Mouse (Mus musculus) thymus, adult 2 months (tissue): ENCODE measurements at regions not wholly inside any gene's neighbourhood (a gene's known extent, or its start where the extent isn't known, plus 50 kb on each side); places are given as distances from the start of the nearest gene placed in this dataset.
"Not testable (repeated sequence)": the region's sequence is repeated elsewhere in the genome, so short reads cannot be mapped to it uniquely, and the experiment has no call there.

ENCODE experiments used
- DNase-seq: peaks from one replicate; pipeline ENCODE4 v3.0.0; 2021
- H3K27ac ChIP-seq: fragments of 200-500 bp; 2 replicates; pipeline ENCODE4 v1.5.1; 2012; ENCODE audit warnings: low read length, control low read depth; ENCODE audit not compliant: control insufficient read depth, insufficient read depth
- H3K27me3 ChIP-seq: fragments of 200-500 bp; 2 replicates; pipeline ENCODE4 v1.6.1; 2012; ENCODE audit warnings: mild to moderate bottlenecking, low read length, moderate library complexity, mixed read lengths; ENCODE audit not compliant: control insufficient read depth, insufficient read depth
- H3K36me3 ChIP-seq: fragments of 200-500 bp; 2 replicates; pipeline ENCODE4 v1.6.1; 2012; ENCODE audit warnings: mild to moderate bottlenecking, low read length, moderate library complexity; ENCODE audit not compliant: control insufficient read depth, insufficient read depth
- H3K4me1 ChIP-seq: fragments of 200-500 bp; replicated peaks from 2 replicates; pipeline ENCODE4 v1.6.1; 2012; ENCODE audit warnings: low read length; ENCODE audit not compliant: control insufficient read depth, insufficient read depth
- H3K4me3 ChIP-seq: fragments of 200-500 bp; 2 replicates; pipeline ENCODE4 v1.5.1; 2012; ENCODE audit warnings: mild to moderate bottlenecking, low read length, control low read depth, moderate library complexity; ENCODE audit not compliant: control insufficient read depth, insufficient read depth
- CTCF ChIP-seq: fragments of 200-500 bp; IDR thresholded peaks from 2 replicates; pipeline ENCODE4 v1.5.1; 2012; ENCODE audit warnings: mild to moderate bottlenecking, control low read depth, low read length, moderate library complexity, borderline replicate concordance; ENCODE audit not compliant: control insufficient read depth, poor library complexity, insufficient read depth; ENCODE audit errors: extremely low read depth
- POLR2A ChIP-seq: fragments of 200-500 bp; IDR thresholded peaks from 2 replicates; pipeline ENCODE4 v1.6.1; 2012; ENCODE audit warnings: mild to moderate bottlenecking, low read length, control low read depth, moderate library complexity; ENCODE audit not compliant: control insufficient read depth, poor library complexity, insufficient read depth; ENCODE audit errors: extremely low read depth
- WGBS: fragments of 180-500 bp; shearing (Covaris S2); methylation state at CpG from one replicate; pipeline ENCODE4 v1.1.7; 2018; 5-methylcytosine and 5-hydroxymethylcytosine counted together

DNA sequence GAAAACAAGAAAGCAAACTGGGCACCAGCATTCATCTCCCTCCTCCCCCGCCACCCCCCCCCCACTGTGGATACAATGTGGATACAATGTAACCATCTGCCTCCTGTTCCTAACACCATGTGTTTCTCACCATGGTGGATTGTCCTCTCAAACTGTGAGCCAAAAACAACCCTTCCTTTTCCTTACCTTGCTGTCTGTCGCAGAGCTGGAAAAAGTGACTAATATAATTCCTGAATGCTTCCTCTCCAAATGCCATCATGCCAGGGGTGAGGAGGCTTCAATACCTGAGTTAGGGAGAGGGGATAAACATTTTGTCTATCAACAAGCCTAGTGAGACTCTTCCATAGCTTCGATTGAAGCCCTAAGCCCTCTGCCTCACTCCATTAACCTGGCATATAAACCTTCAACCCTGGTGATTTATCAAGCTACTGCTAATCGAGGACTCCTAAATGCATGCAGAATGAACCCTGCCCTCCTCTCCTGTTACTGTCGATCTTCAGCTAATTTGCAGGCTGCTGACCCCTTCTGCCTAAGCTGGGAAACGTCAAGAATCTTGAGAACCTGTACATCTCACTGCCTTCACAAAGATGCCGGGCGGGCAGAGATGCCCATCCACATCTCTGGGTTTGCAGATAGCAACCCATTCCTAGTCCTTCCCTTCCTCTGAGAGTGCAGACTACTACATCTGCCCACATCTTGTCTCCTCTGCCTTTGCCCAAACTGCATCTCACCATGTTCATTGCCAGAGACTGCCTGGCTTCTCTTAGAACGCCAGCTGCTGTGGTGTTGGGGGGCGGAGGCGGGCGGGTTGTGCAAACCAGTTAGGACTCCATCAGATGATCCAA is 184.3 kb upstream of the Rpl38 start:
- H3K27me3 ChIP-seq, result no peaks in the 10 kb centered on the region
- WGBS, result 74% methylated on average over 12 of the region's 12 CpGs
- TF ChIP-seq CTCF, result no peak
- TF ChIP-seq POLR2A, result no peak

DNA sequence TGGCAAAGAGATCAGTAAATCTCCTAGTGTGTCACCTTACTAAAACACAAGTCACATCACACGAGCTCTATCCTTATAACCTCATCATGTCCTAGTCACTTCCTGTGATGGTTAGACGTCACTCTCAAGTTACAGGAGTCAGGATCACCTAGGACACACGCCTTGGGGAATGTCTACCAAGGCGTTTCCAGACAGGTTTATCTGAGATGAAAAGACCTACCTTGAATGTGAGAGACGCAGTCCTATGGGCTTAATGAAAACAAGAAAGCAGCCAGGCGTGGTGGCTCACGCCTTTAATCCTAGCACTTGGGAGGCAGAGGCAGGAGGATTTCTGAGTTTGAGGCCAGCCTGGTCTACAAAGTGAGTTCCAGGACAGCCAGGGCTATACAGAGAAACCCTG is 185.0 kb upstream of the Rpl38 start:
- not testable (repeated sequence) for H3K4me1 ChIP-seq, H3K36me3 ChIP-seq, H3K27ac ChIP-seq, H3K27me3 ChIP-seq, H3K4me3 ChIP-seq, DNase-seq
- 90% methylated on average over 7 of the region's 7 CpGs for WGBS

More for the DNA sequence above, 184.3 kb upstream of the Rpl38 start:
- H3K36me3 ChIP-seq, result no peaks in the 10 kb centered on the region
- no peaks in the 10 kb centered on the region for H3K4me1 ChIP-seq
- H3K27ac ChIP-seq, result no peak overlapping the region
- DNase-seq, result no peak
- H3K4me3 ChIP-seq, result no peak overlapping the region

DNA sequence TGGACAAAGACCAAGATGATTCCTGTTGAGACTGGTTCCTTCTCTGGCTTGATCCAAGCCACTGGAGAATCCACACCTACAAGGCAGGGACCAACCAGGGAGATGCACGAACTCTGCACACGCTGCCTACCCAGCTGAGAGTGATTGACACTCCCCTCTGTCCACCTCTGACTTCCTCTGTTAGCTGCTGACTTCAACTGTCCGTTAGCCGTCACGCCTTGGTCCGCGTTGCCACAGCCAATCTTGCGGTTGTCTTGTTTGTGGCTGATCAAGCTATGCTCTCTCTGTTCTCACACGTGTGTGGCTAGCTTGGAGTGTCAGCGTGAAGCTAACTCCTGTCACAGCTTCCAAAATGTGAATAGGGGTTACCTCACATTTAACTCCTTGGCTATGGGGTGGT is 186.3 kb upstream of the Rpl38 start:
- no peaks in the 10 kb centered on the region for H3K36me3 ChIP-seq
- no peak for TF ChIP-seq POLR2A
- TF ChIP-seq CTCF, result no peak
- H3K27ac ChIP-seq, result no peak overlapping the region
- H3K4me3 ChIP-seq, result no peak overlapping the region
- H3K4me1 ChIP-seq, result no peaks in the 10 kb centered on the region
- no peaks in the 10 kb centered on the region for H3K27me3 ChIP-seq
- DNase-seq, result no peak
- WGBS, result 53% methylated on average over 10 of the region's 10 CpGs

DNA sequence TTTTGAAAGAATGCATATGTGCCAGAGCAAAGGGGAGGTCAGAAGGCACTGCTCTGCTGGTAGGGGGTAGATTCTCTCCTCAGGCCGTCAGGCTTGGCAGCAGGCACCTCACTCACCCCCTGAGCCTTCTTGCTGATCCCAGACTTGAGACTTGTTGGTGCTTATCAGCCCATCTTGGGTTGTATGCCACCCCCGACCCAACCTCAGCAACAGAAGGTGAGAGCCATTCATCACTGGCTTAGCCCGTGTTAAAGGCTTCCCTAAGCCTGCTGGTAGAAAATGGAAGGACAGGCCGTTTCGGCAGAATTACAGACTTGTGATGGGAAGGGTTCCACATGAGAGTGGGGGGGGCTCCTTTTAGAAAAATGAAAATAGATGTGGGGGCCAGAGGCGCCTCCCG is 187.3 kb upstream of the Rpl38 start:
- TF ChIP-seq POLR2A (no peak), CTCF (no peak)
- H3K36me3 ChIP-seq, result no peaks in the 10 kb centered on the region
- no peak for DNase-seq
- 82% methylated on average over 7 of the region's 7 CpGs for WGBS
- no peaks in the 10 kb centered on the region for H3K4me1 ChIP-seq
- no peaks in the 10 kb centered on the region for H3K27me3 ChIP-seq
- H3K27ac ChIP-seq, result no peak overlapping the region
- no peak overlapping the region for H3K4me3 ChIP-seq

DNA sequence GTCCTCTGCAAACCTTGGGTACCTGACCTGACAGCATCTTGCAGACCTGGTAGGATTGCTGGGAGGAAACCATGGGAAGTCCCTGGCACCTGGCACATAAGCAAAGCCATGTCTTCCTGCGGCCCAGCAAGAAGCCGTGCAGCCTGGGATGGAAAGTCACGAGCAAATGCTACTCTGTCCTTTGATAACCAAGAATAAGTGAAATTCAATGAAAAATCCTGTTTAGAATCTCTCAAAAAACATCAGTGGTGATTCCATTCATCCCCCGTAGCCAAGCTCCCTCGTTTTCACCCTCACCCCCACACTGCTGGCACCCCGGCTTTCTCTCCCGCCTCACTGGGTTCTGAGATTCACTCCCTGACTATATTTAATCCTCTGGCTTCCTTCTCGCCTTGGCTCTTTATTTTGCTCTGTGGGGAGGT is 188.2 kb upstream of the Rpl38 start:
- 91% methylated on average over 8 of the region's 8 CpGs for WGBS
- H3K27ac ChIP-seq, result no peak overlapping the region
- no peaks in the 10 kb centered on the region for H3K36me3 ChIP-seq
- no peak for TF ChIP-seq CTCF
- no peak for TF ChIP-seq POLR2A
- no peaks in the 10 kb centered on the region for H3K4me1 ChIP-seq
- no peaks in the 10 kb centered on the region for H3K27me3 ChIP-seq
- H3K4me3 ChIP-seq, result no peak overlapping the region
- DNase-seq, result no peak

DNA sequence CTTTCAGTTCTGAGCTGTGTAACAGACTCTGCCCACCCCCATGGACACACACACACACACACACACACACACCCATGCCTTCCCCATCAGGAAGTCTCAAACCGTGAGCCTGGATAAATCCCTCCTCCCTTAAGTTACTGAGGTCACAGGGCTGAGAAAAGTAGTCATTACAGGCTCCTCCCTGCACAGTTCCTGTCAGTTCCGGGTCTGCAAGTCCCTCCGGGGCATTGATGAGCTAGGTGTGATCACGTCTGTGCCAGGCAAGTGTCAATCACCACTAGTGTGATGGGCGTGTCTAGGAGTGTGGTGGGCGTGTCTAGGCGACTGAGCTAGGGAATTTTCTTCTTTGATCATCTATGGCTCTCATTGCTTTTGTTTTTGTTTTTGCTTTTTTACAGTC is 189.6 kb upstream of the Rpl38 start:
- WGBS, result 26% methylated on average over 7 of the region's 7 CpGs
- Histone ChIP-seq H3K36me3 (no peaks in the 10 kb centered on the region), H3K4me3 (no peak overlapping the region), H3K27ac (no peak overlapping the region), H3K4me1 (no peaks in the 10 kb centered on the region), H3K27me3 (no peaks in the 10 kb centered on the region)
- TF ChIP-seq POLR2A (no peak), CTCF (no peak)
- no peak for DNase-seq

DNA sequence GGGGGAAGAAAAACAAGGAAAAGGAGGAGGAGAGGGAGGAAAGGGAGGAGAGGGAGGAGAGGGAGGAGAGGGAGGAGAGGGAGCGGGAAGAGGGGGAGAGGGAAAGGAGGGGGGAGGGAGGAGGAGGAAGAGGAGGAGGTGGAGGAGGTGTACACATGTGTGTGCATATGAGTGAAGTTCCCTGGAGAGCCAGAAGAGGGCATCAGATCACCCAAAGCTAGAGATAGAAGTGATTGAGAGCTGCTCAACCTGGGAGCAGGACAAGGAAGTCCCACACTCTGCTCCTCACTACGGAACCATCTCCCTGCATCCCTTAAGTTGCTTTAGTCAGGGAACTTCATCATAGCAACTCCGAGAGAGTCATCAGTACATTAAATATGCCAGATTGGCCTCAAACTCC is 191.0 kb upstream of the Rpl38 start:
- WGBS, result 74% methylated on average over 3 of the region's 3 CpGs
- H3K4me1 ChIP-seq, result no peaks in the 10 kb centered on the region
- DNase-seq, result peak; percentile 37
- TF ChIP-seq CTCF (no peak), POLR2A (no peak)
- no peak overlapping the region for H3K4me3 ChIP-seq
- H3K27ac ChIP-seq, result no peak overlapping the region
- H3K36me3 ChIP-seq, result no peaks in the 10 kb centered on the region
- no peaks in the 10 kb centered on the region for H3K27me3 ChIP-seq
